Mouse (Mus musculus): ENCODE measurements at regions not wholly inside any gene's neighbourhood (a gene's known extent, or its start where the extent isn't known, plus 50 kb on each side); places are given as distances from the start of the nearest gene placed in this dataset.

GRCm38 (mm10) chr6:101593782-101594641 lies 216.3 kb upstream of the Pdzrn3 start:
- DNase-seq (ENCODE audit: low read depth) = no peak

GRCm38 (mm10) chr6:101585871-101586270 lies 208.2 kb upstream of the Pdzrn3 start:
- no peak for DNase-seq (ENCODE audit: low read depth)

- no peak for DNase-seq (ENCODE audit: low read depth)
Observed at GRCm38 (mm10) chr6:101580824-101581223, 203.1 kb upstream of the Pdzrn3 start.

DNA sequence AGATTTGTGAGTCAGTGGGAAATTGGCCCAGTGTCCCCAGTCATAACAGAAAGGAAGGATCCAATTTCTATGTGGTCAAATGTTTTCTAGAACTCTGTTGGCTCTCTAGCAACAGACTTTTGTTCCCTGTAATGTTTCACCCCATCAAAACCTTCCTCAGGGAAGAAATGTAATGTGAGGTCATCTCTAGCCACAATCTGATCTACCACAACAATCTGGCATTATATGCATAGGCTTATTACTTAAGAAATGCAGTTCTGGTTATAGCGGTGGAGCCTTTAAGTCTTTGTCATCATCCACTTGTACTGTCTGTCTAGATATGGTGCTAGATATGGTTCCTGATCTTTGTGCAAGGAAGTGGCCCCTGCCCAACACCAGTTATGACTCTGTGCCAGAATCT lies 178.4 kb upstream of the Pdzrn3 start:
- DNase-seq (ENCODE audit: low read depth) = no peak

DNA sequence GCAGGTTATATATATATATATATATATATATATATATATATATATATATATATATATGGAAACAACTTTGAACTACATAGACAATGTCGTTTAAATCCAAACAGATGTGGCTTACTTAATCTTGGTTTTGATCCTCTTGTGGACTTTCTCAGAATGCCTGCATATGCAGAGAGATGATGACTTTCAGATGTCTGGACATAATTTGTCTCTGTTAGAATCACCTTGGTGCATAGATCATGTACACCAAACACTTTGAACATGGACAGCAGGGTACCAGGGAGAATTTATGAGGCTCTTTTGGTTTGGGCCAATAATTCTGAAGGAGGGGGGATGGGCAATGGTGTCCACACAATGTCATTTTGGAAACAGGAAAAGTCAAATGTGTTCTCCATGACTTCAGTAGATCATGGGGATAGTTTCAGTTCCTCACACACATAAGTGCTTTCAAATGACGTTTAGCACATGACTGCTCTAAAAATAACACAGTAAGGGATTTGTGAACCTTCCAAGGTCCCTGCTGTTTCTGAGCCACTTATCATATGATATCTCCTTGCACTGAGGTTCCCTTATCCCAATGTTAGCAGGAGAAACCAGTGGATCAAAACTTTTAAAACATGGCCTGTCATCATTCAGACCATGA lies 177.4 kb upstream of the Pdzrn3 start:
- no peak for DNase-seq (ENCODE audit: low read depth)

- DNase-seq (ENCODE audit: low read depth) = no peak
Observed at GRCm38 (mm10) chr6:101550501-101551268, 173.0 kb upstream of the Pdzrn3 start.

DNA sequence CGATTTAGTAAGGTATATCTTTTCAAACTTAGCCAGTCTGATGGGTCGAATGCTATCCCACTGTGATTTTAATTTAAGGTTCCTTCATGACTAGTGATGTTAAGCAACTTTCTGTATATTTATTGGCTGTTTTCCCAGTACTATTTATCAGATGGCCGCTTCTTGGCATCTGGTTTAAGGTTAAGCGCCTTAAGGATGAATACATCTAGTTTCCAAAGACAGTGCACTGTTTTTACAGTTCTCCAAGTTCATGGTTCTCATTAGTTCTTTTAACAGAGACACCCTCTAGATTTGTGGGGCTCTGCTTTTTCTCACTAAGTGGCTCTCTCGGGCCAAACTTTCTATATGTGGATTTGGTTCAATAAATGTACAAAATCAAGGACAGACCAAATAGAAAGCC lies 159.9 kb upstream of the Pdzrn3 start:
- DNase-seq (ENCODE audit: low read depth) = no peak

DNA sequence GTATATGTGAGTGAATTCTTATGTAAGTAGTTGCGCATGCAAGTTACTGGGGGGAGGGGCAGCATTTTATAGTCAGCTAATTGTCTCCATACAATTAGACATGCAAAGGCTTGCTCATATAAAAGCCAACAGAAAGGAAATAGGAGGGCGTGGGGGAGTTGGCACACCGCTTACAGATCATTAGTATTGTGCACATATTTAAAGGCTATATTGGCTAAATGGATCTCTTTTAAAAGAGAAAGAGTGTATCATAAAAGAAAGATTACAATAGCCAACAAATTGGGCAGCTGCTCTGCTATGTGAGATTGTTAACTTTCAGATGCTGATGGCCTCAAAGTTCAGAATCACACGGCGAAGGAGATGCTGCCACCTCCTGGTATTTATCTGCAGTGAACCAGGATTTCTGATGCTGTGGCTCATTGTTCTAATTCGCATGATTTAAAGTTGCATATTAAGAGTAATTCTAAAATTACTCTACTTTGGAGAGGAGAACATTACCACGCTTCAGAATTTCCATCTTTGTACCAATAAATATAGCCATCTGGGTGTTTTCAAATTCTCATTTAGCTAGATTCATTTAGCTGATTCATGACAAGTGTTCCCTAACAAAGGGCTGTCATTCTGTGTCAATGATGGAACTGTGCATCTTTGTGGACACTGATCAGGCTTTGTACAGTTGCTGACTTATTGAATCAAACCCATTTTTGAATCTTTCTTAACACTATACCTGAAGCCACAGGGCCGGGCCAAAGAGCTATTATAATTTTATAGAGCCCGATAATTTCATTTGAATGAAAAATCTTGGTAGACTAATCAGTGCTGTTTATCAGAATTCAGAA lies 156.7 kb upstream of the Pdzrn3 start:
- no peak for DNase-seq (ENCODE audit: low read depth)

GRCm38 (mm10) chr6:101532436-101532835 lies 154.7 kb upstream of the Pdzrn3 start:
- DNase-seq (ENCODE audit: low read depth) = no peak

- no peak for DNase-seq (ENCODE audit: low read depth)
Observed at GRCm38 (mm10) chr6:101531914-101532313, 154.2 kb upstream of the Pdzrn3 start.

DNA sequence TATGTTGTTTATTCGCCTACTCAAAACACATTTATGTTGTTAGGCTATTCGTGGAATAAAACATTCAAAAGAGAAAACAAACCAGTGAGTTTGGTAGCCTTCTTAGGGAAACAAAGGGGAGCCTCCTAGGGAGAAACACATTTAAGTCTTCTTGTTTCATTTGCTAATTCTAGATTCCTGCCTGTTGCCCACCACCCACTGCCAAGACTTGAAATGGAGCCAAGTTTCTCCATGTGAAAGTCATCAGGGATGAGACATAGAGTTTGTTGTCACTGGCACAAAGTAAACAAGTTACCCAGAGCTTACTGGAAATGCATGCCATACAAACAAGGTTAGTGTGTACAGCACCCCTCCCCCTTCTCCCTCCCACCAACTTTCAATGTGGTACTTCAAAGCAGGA lies 147.4 kb upstream of the Pdzrn3 start:
- no peak for DNase-seq (ENCODE audit: low read depth)

DNA sequence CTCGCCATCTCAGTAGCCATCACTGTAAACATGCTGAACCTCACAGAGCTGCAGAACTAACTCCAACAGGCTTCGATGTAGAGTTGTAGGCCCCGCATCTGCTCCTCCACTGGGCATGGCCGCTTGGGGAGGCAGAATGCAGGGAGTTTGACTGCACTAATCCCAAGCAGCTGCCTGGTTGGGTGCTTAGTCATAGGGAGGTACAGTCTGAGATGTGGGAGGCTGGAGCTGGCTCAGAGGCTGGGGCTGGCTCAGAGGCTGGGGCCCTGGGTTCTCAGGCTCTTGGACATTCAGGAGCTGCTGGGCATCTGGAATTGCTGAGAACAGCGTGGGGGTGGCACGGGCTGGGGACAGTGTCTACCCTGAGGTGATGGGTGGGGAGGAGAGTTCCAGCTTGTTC lies 143.6 kb upstream of the Pdzrn3 start:
- DNase-seq (ENCODE audit: low read depth) = no peak

DNA sequence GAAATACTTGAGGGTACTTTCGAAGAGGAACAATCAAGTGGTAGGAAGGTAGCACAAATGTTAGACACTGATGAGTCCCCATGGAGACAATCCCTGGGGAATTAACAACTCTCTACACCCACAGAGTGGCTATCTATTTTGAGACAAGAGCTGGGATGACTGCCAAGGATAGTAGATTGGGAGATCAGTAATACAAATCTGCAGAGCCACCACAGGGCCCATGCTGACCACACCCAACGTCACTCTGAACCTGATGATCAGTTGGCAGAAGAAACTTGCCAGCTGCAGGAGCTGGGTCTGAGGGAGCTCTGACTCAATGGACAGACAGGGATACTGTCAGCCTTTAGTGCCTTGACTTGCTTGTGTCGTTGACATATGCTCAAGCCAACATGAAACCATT lies 143.1 kb upstream of the Pdzrn3 start:
- DNase-seq (ENCODE audit: low read depth) = no peak

GRCm38 (mm10) chr6:101518904-101519701 lies 141.4 kb upstream of the Pdzrn3 start:
- no peak for DNase-seq (ENCODE audit: low read depth)

DNA sequence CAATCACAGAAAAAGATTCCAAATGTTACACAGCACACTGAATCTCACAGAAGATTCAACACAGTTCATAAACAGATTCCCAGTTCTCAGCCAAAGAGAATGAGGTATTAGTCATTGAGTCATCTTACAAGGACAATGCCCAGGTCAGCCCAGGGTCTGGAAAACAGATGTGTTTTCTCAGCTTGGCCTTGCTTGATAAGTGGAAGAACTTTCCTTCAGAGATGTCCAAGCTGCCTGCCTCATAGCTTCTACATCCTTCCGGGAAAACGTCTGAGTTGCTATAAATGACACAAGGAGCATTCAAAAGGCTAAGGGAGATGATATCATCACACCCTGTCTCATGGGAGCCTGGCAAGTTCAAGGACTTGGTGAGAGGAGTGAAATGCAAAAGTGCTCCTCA lies 139.9 kb upstream of the Pdzrn3 start:
- DNase-seq (ENCODE audit: low read depth) = no peak

DNA sequence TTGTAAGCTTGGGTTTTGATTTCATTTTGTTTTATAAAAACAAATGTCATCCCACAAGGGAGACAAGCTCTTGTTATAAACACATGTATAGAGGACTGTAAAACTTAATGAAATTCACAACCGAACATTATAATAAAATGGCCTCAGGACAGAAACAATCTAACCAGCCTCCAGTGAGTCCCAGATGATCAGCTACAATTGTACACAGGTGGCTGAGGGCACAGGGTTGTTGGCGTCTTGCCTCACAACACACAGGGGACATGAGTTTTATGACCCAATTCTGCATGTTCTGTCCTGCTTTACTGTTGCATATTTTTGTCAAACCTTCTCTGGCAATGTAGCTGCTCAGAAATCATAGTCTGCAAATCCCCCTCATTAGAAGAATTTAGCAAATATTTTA lies 136.0 kb upstream of the Pdzrn3 start:
- no peak for DNase-seq (ENCODE audit: low read depth)

- no peak for DNase-seq (ENCODE audit: low read depth)
Observed at GRCm38 (mm10) chr6:101502149-101502548, 124.5 kb upstream of the Pdzrn3 start.

DNA sequence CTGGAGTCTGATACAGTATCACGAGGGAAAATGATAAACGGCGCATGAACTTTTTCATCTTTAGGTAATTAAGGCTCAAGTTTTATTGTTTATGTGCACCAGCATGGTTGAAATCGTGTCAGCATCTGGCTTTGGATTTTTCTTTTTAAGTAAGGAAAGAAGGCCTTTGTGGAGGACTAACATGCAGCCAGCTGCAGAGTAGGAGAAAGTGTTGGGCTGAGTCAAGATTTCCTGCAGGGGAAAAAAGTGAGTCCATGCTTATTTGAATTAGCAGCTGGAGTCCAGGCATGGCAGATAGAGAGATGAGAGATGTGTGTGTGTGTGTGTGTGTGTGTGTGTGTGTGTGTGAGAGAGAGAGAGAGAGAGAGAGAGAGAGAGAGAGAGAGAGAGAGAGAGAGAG lies 124.0 kb upstream of the Pdzrn3 start:
- no peak for DNase-seq (ENCODE audit: low read depth)

DNA sequence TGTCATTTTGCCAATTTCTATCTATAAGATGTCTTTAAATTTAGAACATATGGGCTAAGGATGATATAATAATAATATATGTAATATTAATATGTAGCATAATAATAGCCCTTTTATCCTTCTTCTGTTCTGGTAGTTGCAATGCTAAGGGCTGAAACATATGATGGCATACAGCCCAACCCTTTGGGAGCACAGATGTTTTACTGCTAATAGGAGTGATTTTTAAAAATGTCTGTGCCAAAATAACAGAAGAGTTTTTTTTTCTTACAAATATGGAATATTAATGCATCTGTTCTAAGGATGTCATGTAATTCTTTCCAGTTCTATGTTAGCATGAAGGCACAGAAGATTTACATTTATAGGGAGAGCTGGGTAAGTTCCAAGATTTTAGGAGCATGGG lies 122.5 kb upstream of the Pdzrn3 start:
- DNase-seq (ENCODE audit: low read depth) = no peak

DNA sequence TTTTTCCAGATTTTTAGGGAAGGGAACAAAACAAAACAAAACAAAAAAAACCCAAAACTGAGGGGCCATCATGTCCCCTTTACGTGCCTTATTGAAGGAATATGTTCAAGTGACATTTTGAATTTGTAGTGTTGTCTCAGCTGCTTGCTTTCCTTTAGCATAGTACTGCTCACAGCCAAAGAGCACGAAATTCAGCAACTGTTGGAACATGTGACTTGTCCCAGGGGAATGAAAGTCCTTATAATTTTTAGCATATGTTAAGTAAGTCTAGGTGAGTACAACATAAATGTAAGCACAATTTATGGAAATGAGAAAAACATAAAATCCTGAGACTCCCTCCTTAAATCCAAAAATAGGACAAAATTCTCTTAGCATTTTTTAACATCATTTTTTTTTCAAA lies 110.8 kb upstream of the Pdzrn3 start:
- DNase-seq (ENCODE audit: low read depth) = no peak
